Mouse (Mus musculus): ENCODE measurements around the gene Bud23. TPM values are rescaled to one million over a fixed set of nuclear protein-coding genes. Genes with fewer than 3 reads are reported as not detected.
"Not testable (repeated sequence)": the region's sequence is repeated elsewhere in the genome, so short reads cannot be mapped to it uniquely, and the experiment has no call there.

Gene Bud23
- 97.8 and 104 TPM in 2 replicates for polyA plus RNA-seq (2016; fragmentation: Nextera tagmentation; extraction: Ambion mirVana)

DNA sequence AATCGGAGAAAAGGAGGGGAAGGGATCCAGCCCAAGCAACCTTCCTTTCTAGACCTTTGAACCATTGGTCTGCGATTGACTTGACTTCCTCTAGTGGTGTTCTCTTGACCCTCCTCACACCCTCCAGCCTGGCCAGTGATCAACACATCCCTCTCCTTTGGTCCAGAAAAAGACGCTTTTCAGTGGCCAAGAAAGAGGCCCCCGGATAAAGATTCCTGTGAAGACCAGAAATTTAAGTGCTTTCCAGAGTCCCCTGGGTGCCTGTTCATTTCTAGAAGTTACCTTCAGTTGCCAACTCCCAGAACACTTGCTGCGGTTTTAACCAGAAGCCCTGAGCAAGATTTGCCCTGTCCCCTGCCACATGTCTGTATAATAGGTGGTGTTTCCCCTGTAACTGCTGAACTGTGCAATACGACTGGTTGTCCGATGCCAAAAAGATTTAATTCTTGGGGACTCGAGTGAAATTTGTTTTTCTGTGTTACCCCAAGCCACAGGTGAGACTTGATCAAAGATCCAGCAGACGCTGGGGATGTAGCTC lies at the start of gene Bud23:
Bud23 (minus strand) TSS at position 51 of the 538 bp plus-strand sequence.
- Histone ChIP-seq H3K4me1 (peaks cover 34% of the 10 kb centered on the region), H3K4me3 (peak within 1 kb of the TSS; percentile 93), H3K9ac (peak within 1 kb of the TSS; percentile 91), H3K36me3 (peaks cover 47% of the 10 kb centered on the region), H3K4me2 (peak within 1 kb of the TSS; percentile 98), H3K27ac (peak within 1 kb of the TSS; percentile 79)
- H3K9me3 ChIP-seq (replicated peaks); ATAC-seq; H3K27me3 ChIP-seq (replicated peaks): not testable (repeated sequence)
- 55% methylated on average over 9 of the region's 9 CpGs for WGBS (ENCODE audit: insufficient replicate concordance)

GRCm38 (mm10) chr5:135113782-135114181 lies 49.0 kb upstream of the Bud23 start:
- Histone ChIP-seq H3K27me3 (replicated peaks) (peaks cover 36% of the 10 kb centered on the region), H3K9ac (no peak overlapping the region), H3K4me2 (no peak overlapping the region), H3K27ac (no peak overlapping the region), H3K9me3 (replicated peaks) (no peaks in the 10 kb centered on the region), H3K4me1 (peaks cover 7% of the 10 kb centered on the region), H3K36me3 (no peaks in the 10 kb centered on the region), H3K4me3 (no peak overlapping the region)
- ATAC-seq: no peak
- 78% methylated on average over 12 of the region's 12 CpGs for WGBS (ENCODE audit: insufficient replicate concordance)

- Histone ChIP-seq H3K27ac (no peak overlapping the region), H3K9ac (no peak overlapping the region), H3K9me3 (replicated peaks) (no peaks in the 10 kb centered on the region), H3K36me3 (no peaks in the 10 kb centered on the region), H3K4me2 (no peak overlapping the region), H3K27me3 (replicated peaks) (peaks cover 63% of the 10 kb centered on the region), H3K4me3 (no peak overlapping the region), H3K4me1 (peaks cover 20% of the 10 kb centered on the region)
- 47% methylated on average over 6 of the region's 6 CpGs for WGBS (ENCODE audit: insufficient replicate concordance)
- ATAC-seq: no peak
Measured at GRCm38 (mm10) chr5:135109976-135110375, 45.2 kb upstream of the Bud23 start.

- no peak for ATAC-seq
- 63% methylated on average over 3 of the region's 3 CpGs for WGBS (ENCODE audit: insufficient replicate concordance)
- Histone ChIP-seq H3K36me3 (no peaks in the 10 kb centered on the region), H3K4me1 (peaks cover 20% of the 10 kb centered on the region), H3K9ac (no peak overlapping the region), H3K4me2 (no peak overlapping the region), H3K4me3 (no peak overlapping the region), H3K27me3 (replicated peaks) (peaks cover 67% of the 10 kb centered on the region), H3K9me3 (replicated peaks) (no peaks in the 10 kb centered on the region), H3K27ac (no peak overlapping the region)
Measured at GRCm38 (mm10) chr5:135109426-135109825, 44.7 kb upstream of the Bud23 start.

DNA sequence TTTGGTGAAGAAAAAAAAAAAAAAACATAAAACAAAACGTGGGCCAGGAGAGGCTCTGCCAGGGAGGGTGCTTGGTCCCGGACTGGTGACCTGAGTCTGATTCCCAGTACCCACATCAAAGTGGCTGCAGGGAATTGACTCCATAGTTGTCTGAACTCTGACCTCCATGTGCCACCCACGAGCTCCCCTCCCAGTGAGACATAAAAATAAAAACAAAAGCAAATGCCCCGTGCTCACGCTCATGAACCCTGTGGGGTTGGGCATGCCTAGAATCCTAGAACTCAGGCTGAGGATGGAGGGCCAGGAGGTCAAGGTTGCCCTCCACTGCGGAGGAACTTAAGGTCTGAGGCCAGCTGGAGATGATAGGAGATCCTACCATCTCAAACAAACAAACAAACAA lies 44.3 kb upstream of the Bud23 start:
- 55% methylated on average over 6 of the region's 6 CpGs for WGBS (ENCODE audit: insufficient replicate concordance)
- no peak overlapping the region for H3K4me3 ChIP-seq
- H3K27me3 ChIP-seq (replicated peaks): peaks cover 69% of the 10 kb centered on the region
- no peaks in the 10 kb centered on the region for H3K9me3 ChIP-seq (replicated peaks)
- no peak overlapping the region for H3K27ac ChIP-seq
- ATAC-seq: no peak
- H3K9ac ChIP-seq: no peak overlapping the region
- H3K36me3 ChIP-seq: no peaks in the 10 kb centered on the region
- H3K4me2 ChIP-seq: no peak overlapping the region
- peaks cover 20% of the 10 kb centered on the region for H3K4me1 ChIP-seq

GRCm38 (mm10) chr5:135107521-135108501 lies 43.1 kb upstream of the Bud23 start:
- Histone ChIP-seq H3K9ac (peak overlapping the region; percentile 22), H3K4me2 (peak overlapping the region; percentile 69), H3K36me3 (no peaks in the 10 kb centered on the region), H3K4me1 (peaks cover 20% of the 10 kb centered on the region), H3K27ac (peak overlapping the region; percentile 51), H3K4me3 (peak overlapping the region; percentile 51), H3K27me3 (replicated peaks) (peaks cover 76% of the 10 kb centered on the region), H3K9me3 (replicated peaks) (no peaks in the 10 kb centered on the region)
- 12% methylated on average over 40 of the region's 40 CpGs for WGBS (ENCODE audit: insufficient replicate concordance)
- peak; percentile 60 for ATAC-seq

GRCm38 (mm10) chr5:135106758-135107256 lies 42.0 kb upstream of the Bud23 start:
- ATAC-seq: peak; percentile 78
- Histone ChIP-seq H3K4me1 (peaks cover 20% of the 10 kb centered on the region), H3K4me3 (peak overlapping the region; percentile 51), H3K36me3 (no peaks in the 10 kb centered on the region), H3K9ac (peak overlapping the region; percentile 22; the same call in 1 of the 2 replicates), H3K4me2 (peak overlapping the region; percentile 69), H3K27me3 (replicated peaks) (peaks cover 82% of the 10 kb centered on the region), H3K27ac (0 out of 2 replicates have a peak overlapping the region, but pooled peaks have one; percentile 51), H3K9me3 (replicated peaks) (no peaks in the 10 kb centered on the region)
- 1% methylated on average over 48 of the region's 48 CpGs for WGBS (ENCODE audit: insufficient replicate concordance)

- Histone ChIP-seq H3K4me3 (no peak overlapping the region), H3K27me3 (replicated peaks) (peaks cover 76% of the 10 kb centered on the region), H3K4me1 (peaks cover 20% of the 10 kb centered on the region), H3K27ac (no peak overlapping the region), H3K4me2 (no peak overlapping the region), H3K9ac (no peak overlapping the region), H3K9me3 (replicated peaks) (no peaks in the 10 kb centered on the region), H3K36me3 (no peaks in the 10 kb centered on the region)
- ATAC-seq: no peak
- WGBS (ENCODE audit: insufficient replicate concordance): 52% methylated on average over 11 of the region's 11 CpGs
Measured at GRCm38 (mm10) chr5:135103999-135104660, 39.4 kb upstream of the Bud23 start.

DNA sequence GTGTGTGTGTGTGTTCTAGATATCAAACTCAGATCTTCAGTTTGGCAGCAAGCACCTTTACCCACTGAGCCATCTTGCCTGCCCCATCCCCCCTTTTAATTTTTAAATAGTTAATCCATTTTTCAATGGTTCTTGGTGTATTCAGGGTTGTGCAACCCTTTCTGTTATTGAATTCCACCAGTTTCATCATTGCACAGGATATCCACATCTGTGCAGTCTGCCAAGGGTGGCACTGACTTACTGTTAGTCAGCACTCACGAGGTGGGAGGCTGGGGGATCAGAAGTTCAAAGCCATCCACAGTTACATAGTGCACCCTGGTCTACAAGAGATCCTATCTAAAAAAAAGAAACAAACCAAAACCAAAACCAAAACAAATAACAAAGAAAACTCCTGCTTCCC lies 36.2 kb upstream of the Bud23 start:
- Histone ChIP-seq H3K9ac (no peak overlapping the region), H3K4me1 (no peaks in the 10 kb centered on the region), H3K4me2 (no peak overlapping the region), H3K4me3 (no peak overlapping the region), H3K36me3 (no peaks in the 10 kb centered on the region), H3K27me3 (replicated peaks) (peaks cover 55% of the 10 kb centered on the region), H3K9me3 (replicated peaks) (no peaks in the 10 kb centered on the region), H3K27ac (no peak overlapping the region)
- WGBS (ENCODE audit: insufficient replicate concordance): 28% methylated on average over 1 of the region's 1 CpGs
- no peak for ATAC-seq

DNA sequence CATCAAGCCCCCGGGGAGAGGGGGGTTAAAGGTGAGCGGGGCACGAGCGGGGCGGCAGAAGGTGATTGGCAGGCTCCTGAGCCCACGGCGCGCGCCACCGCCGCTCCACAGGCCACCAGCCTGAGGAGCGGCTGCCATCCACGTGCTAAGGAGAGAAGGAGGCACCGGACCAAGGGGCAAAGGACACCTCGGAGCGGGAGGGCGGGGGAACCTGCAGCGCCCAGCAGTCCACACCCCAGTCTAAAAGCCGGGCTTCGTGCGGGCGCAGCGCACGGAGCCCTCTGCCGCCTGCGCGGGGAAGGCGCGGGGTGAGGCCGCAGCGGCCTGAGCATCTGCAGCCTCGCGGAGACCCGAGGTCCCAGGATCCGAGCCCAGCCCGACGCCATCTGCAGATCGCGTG lies 24.9 kb upstream of the Bud23 start, which contains the start of gene Mlxipl:
Mlxipl (plus strand) TSS at position 238 of the 400 bp plus-strand sequence.
- H3K27me3 ChIP-seq (replicated peaks): peaks cover 88% of the 10 kb centered on the region
- H3K4me2 ChIP-seq: peak within 1 kb of the TSS; percentile 38
- no peaks in the 10 kb centered on the region for H3K9me3 ChIP-seq (replicated peaks)
- H3K4me3 ChIP-seq: no peak within 1 kb of the TSS; the same call in 1 of the 2 replicates
- H3K4me1 ChIP-seq: no peaks in the 10 kb centered on the region
- H3K36me3 ChIP-seq: no peaks in the 10 kb centered on the region
- no peak within 1 kb of the TSS for H3K27ac ChIP-seq
- ATAC-seq: no peak
- H3K9ac ChIP-seq: no peak within 1 kb of the TSS
- WGBS (ENCODE audit: insufficient replicate concordance): 5% methylated on average over 39 of the region's 39 CpGs

- Histone ChIP-seq H3K36me3 (no peaks in the 10 kb centered on the region), H3K9ac (no peak overlapping the region), H3K4me3 (no peak overlapping the region), H3K27ac (no peak overlapping the region), H3K4me2 (no peak overlapping the region), H3K4me1 (no peaks in the 10 kb centered on the region), H3K9me3 (replicated peaks) (no peaks in the 10 kb centered on the region), H3K27me3 (replicated peaks) (peaks cover 91% of the 10 kb centered on the region)
- 44% methylated on average over 4 of the region's 4 CpGs for WGBS (ENCODE audit: insufficient replicate concordance)
- ATAC-seq: no peak
Measured at GRCm38 (mm10) chr5:135086871-135087270, 22.1 kb upstream of the Bud23 start.

All from liver, embryonic 12.5 days (tissue).